Mouse (Mus musculus): ENCODE measurements around the gene Tex12. TPM values are rescaled to one million over a fixed set of nuclear protein-coding genes. Genes with fewer than 3 reads are reported as not detected.
A peak's percentile ranks its signal among the peaks of the same experiment; 100 is the strongest.

Gene Tex12
- 0.15 and 0.17 TPM in 2 replicates for polyA plus RNA-seq (2014; fragmentation: Nextera tagmentation; extraction: Ambion mirVana)

DNA sequence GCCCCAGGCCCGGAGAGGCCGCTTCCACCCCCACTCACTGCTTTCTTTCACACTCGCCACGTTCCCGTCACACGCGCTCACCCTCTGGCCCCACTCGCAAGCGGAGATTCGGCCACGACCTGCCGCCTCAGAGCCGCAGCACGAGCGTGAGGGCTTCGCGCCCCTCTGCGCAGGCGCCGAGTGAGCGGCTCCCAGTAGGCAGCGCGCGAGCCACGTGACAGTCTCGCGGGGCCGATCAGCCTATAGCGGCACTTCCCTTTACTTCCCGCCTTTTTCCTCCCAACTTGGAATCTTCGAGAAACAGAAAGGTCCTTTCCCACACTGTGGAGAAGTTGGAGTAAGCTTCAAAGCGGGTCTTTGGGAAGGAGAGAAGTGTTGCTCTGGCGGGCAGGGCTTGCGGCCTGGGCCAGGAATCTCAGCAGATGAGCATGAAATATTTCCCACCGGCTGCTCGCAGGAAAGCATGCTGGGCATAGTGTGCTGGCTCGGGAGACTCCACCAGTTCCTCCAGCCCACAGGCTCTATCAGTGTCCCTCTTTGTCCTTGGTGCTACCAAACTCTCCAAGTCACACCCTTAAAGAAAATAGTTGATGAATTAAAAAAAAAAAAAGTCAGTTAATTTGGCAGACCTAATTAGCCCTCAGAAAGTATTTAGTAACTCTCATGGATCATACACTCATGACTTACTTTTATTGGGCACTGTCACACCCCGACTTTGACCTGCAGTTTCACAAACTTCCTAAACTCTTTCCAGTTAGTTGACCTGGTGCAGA is at the start of gene Tex12:
TSS of gene Tex12 (minus strand) at position 181 of the 773 bp plus-strand sequence.
- WGBS: 88% methylated on average over 38 of the region's 38 CpGs
- Histone ChIP-seq H3K36me3 (ENCODE audit: control insufficient read depth, insufficient read depth, low read length) (no peaks in the 10 kb centered on the region), H3K9me3 (ENCODE audit: control insufficient read depth, low read length) (no peaks in the 10 kb centered on the region), H3K4me3 (ENCODE audit: low read depth, low read length) (no peak within 1 kb of the TSS), H3K27ac (ENCODE audit: low read depth, low read length) (no peak within 1 kb of the TSS), H3K4me2 (replicated peaks; ENCODE audit: low read depth, low read length) (no peak within 1 kb of the TSS), H3K27me3 (ENCODE audit: control insufficient read depth, insufficient read depth, low read length) (no peaks in the 10 kb centered on the region), H3K4me1 (replicated peaks; ENCODE audit: control insufficient read depth, insufficient read depth, low read length) (no peaks in the 10 kb centered on the region), H3K9ac (ENCODE audit: low read depth, low read length) (no peak within 1 kb of the TSS)
- DNase-seq (ENCODE audit: low spot score) (no peak), ATAC-seq (ENCODE audit: low FRiP score) (no peak)

DNA sequence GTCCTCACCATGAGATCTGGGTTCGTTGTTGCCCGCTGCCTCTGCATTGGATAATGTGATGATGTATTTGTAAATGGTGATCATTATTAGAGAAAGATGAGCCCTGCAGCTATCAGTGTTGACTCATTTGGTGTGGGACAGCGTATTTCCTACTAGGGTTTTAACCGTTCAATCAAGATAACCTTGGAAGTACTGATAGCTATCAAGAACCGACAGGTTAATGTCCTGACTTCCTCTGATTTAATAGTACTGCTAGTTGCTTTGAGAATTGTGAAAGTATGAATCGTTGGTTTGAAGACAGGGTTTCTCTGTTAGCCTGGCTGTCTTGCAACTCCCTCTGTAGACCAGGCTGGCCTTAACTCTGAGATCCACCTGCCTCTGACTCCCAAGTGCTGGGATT is 43.2 kb upstream of the Tex12 start:
- H3K36me3 ChIP-seq (ENCODE audit: control insufficient read depth, insufficient read depth, low read length): no peaks in the 10 kb centered on the region
- no peaks in the 10 kb centered on the region for H3K4me1 ChIP-seq (replicated peaks; ENCODE audit: control insufficient read depth, insufficient read depth, low read length)
- peak overlapping the region; percentile 80 for H3K27ac ChIP-seq (ENCODE audit: low read depth, low read length)

DNA sequence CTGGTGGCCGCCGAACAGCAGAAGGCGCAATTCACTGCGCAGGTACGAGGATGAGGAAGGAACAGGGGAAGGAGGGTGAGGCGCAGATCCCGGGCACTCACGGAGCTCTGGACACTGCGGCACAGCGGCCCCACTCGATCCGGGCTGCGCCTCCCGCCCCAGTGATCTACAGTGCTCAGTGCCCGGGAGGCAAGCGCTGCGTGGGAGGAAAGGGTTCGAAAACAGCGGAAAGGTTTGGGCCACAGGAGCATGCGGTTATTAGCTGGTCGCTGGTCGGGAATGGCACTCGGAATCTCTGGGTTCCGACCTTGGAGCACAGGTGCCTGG is 42.8 kb upstream of the Tex12 start:
- H3K36me3 ChIP-seq (ENCODE audit: control insufficient read depth, insufficient read depth, low read length): no peaks in the 10 kb centered on the region
- peak overlapping the region; percentile 55 for H3K4me2 ChIP-seq (replicated peaks; ENCODE audit: low read depth, low read length)
- ATAC-seq (ENCODE audit: low FRiP score) (peak; percentile 93), DNase-seq (ENCODE audit: low spot score) (no peak)
- no peaks in the 10 kb centered on the region for H3K27me3 ChIP-seq (ENCODE audit: control insufficient read depth, insufficient read depth, low read length)
- no peaks in the 10 kb centered on the region for H3K4me1 ChIP-seq (replicated peaks; ENCODE audit: control insufficient read depth, insufficient read depth, low read length)
- peak overlapping the region; percentile 80 for H3K27ac ChIP-seq (ENCODE audit: low read depth, low read length)
- peak overlapping the region; percentile 84 for H3K4me3 ChIP-seq (ENCODE audit: low read depth, low read length)
- no peaks in the 10 kb centered on the region for H3K9me3 ChIP-seq (ENCODE audit: control insufficient read depth, low read length)
- under 1% methylated on average over 24 of the region's 24 CpGs for WGBS
- peak overlapping the region; percentile 89 for H3K9ac ChIP-seq (ENCODE audit: low read depth, low read length)

More for the DNA sequence above, 43.2 kb upstream of the Tex12 start:
- DNase-seq (ENCODE audit: low spot score) (no peak), ATAC-seq (ENCODE audit: low FRiP score) (no peak)
- peak overlapping the region; percentile 55 for H3K4me2 ChIP-seq (replicated peaks; ENCODE audit: low read depth, low read length)
- peak overlapping the region; percentile 84 for H3K4me3 ChIP-seq (ENCODE audit: low read depth, low read length)
- peak overlapping the region; percentile 89 for H3K9ac ChIP-seq (ENCODE audit: low read depth, low read length)
- no peaks in the 10 kb centered on the region for H3K27me3 ChIP-seq (ENCODE audit: control insufficient read depth, insufficient read depth, low read length)
- 5% methylated on average over 6 of the region's 6 CpGs for WGBS
- no peaks in the 10 kb centered on the region for H3K9me3 ChIP-seq (ENCODE audit: control insufficient read depth, low read length)

DNA sequence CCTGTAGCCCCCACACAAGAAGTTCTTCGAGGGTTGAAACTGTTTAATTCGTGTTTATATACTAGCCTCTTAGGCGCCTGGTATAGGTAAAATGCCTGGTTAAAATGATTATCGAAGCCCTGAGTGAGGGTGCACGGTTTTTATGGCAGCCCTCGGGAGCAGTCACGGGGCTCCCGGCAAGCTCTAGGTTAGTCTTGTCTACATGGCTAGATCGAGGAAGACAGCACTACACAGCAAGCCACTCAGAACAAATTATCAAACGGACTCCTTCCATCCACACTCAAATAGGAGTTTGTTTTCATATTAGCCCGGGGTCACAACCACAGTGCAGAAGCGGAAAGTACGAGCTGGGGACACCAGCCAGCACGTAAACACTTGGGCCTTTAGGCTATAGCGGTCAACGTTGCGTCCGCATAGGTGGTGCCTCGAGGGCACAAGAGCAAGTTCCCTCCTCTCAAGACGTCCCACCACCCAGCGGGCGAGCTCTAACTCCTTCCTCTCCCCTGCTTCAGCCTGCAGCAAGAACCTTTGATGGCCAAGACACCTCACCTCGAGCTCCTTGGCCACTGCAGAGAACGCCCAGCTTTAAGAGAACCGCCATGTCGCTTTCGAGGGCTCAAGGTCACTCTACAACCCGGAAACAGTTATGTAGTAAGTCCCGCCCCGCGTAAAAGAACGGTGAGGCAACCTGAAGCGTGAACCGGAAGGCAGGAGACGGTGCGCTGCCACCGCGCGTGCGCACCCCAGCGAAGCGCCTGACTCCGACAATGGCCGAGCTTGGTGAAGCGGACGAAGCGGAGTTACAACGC is 42.3 kb upstream of the Tex12 start, which contains the start of the genes Sdhd and Timm8b:
TSS of gene Sdhd (minus strand) at position 624 of the 809 bp plus-strand sequence.
TSS of gene Timm8b (plus strand) at position 722 of the 809 bp plus-strand sequence.
- Histone ChIP-seq H3K36me3 (ENCODE audit: control insufficient read depth, insufficient read depth, low read length) (no peaks in the 10 kb centered on the region), H3K9ac (ENCODE audit: low read depth, low read length) (peak within 1 kb of the TSS; percentile 89), H3K27ac (ENCODE audit: low read depth, low read length) (peak within 1 kb of the TSS; percentile 80), H3K4me3 (ENCODE audit: low read depth, low read length) (peak within 1 kb of the TSS; percentile 84), H3K9me3 (ENCODE audit: control insufficient read depth, low read length) (no peaks in the 10 kb centered on the region), H3K27me3 (ENCODE audit: control insufficient read depth, insufficient read depth, low read length) (no peaks in the 10 kb centered on the region), H3K4me1 (replicated peaks; ENCODE audit: control insufficient read depth, insufficient read depth, low read length) (no peaks in the 10 kb centered on the region), H3K4me2 (replicated peaks; ENCODE audit: low read depth, low read length) (peak within 1 kb of the TSS; percentile 55)
- ATAC-seq (ENCODE audit: low FRiP score) (peak; percentile 98), DNase-seq (ENCODE audit: low spot score) (peak; percentile 95)
- 1% methylated on average over 48 of the region's 48 CpGs for WGBS

DNA sequence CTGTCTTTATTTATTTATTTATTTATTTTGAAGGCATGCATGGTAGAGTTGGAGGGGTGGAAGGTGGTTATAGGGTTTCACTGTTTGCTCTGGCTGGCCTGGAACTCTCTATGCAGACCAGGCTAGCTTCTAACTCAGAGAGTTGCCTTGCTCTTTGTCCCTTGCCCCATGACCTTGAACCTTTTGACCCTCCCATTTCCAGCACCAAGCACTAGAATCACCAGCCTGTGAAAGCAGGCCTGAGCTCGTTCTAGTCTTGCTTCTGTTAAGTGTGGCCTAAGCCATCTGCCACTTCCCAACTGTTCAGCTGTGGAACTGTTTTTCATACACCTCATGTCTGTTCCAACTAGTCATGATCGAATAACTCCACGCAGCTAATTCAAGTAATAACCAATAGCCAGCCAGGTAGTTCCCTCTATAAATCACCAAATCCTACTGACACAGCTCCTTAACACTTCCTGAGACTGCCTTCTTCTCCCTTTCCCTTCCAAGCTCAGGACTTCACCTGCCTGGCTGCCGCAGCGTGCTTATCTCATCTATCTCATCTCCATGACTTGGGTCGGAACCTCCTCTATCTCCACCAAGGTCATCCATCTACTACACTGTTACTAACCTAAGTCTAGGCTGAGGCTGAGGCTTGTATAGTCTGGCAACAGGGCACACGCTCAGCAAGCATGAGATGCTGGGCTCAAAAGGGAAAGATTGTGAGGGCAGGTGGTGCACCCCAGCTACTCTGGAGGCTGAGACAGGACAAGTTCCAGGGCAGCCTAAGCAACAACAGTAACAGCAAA is 41.1 kb upstream of the Tex12 start:
- H3K36me3 ChIP-seq (ENCODE audit: control insufficient read depth, insufficient read depth, low read length): no peaks in the 10 kb centered on the region; the same call in 1 of the 2 replicates
- H3K4me3 ChIP-seq (ENCODE audit: low read depth, low read length): peak overlapping the region; percentile 84; the same call in 1 of the 2 replicates
- H3K27ac ChIP-seq (ENCODE audit: low read depth, low read length): no peak overlapping the region
- DNase-seq (ENCODE audit: low spot score): no peak
- ATAC-seq (ENCODE audit: low FRiP score): no peak
- no peak overlapping the region for H3K9ac ChIP-seq (ENCODE audit: low read depth, low read length)
- WGBS: 87% methylated on average over 7 of the region's 7 CpGs
- H3K4me2 ChIP-seq (replicated peaks; ENCODE audit: low read depth, low read length): peak overlapping the region; percentile 55
- no peaks in the 10 kb centered on the region for H3K4me1 ChIP-seq (replicated peaks; ENCODE audit: control insufficient read depth, insufficient read depth, low read length)
- H3K9me3 ChIP-seq (ENCODE audit: control insufficient read depth, low read length): no peaks in the 10 kb centered on the region
- no peaks in the 10 kb centered on the region for H3K27me3 ChIP-seq (ENCODE audit: control insufficient read depth, insufficient read depth, low read length)

DNA sequence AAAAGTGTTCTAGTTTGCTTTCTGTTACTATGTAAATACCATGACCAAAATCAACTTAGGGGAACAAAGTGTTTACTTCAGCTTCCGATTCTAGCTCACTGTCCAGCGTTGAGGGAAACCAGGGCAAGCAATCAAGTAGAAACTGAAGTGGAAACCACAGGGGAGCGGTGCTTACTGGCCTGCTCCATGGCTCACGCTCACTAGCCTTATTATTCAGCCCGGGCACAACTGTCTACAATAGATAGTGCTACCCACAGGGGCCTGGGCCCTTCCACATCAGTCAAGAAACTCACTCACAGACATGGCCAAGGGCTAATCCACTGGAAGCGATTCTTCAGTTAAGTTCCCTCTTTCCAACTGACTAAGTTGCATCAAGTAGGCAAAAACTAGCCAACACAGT is 40.4 kb upstream of the Tex12 start:
- 89% methylated on average over 6 of the region's 6 CpGs for WGBS
- peaks cover 6% of the 10 kb centered on the region for H3K36me3 ChIP-seq (ENCODE audit: control insufficient read depth, insufficient read depth, low read length)

DNA sequence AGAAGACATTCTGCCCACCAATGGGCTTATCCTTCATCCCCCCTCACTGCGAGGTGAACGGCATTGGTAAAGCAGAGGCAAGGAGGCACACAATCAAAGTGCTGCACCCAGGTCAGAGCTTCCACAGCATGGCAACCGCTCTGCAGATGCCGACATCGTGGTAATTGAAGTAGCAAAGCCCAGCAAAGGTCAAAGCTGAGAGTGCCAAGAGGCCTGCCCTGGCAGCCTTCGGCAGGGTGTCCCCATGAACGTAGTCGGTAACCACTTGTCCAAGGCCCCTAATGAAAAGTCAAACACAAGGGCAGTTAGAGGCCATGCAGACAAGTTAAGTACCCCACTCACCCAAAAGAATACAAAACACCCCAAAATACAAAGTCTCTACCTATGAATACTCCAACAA is 35.8 kb upstream of the Tex12 start:
- H3K9ac ChIP-seq (ENCODE audit: low read depth, low read length): no peak overlapping the region
- ATAC-seq (ENCODE audit: low FRiP score) (no peak), DNase-seq (ENCODE audit: low spot score) (no peak)
- H3K4me1 ChIP-seq (replicated peaks; ENCODE audit: control insufficient read depth, insufficient read depth, low read length): no peaks in the 10 kb centered on the region
- no peak overlapping the region for H3K4me3 ChIP-seq (ENCODE audit: low read depth, low read length)
- H3K27ac ChIP-seq (ENCODE audit: low read depth, low read length): no peak overlapping the region
- H3K4me2 ChIP-seq (replicated peaks; ENCODE audit: low read depth, low read length): no peak overlapping the region
- H3K9me3 ChIP-seq (ENCODE audit: control insufficient read depth, low read length): no peaks in the 10 kb centered on the region
- WGBS: 96% methylated on average over 8 of the region's 8 CpGs
- H3K27me3 ChIP-seq (ENCODE audit: control insufficient read depth, insufficient read depth, low read length): no peaks in the 10 kb centered on the region
- peaks cover 7% of the 10 kb centered on the region for H3K36me3 ChIP-seq (ENCODE audit: control insufficient read depth, insufficient read depth, low read length)

More for the DNA sequence above, 40.4 kb upstream of the Tex12 start:
- no peaks in the 10 kb centered on the region for H3K27me3 ChIP-seq (ENCODE audit: control insufficient read depth, insufficient read depth, low read length)
- H3K4me3 ChIP-seq (ENCODE audit: low read depth, low read length): no peak overlapping the region
- H3K4me2 ChIP-seq (replicated peaks; ENCODE audit: low read depth, low read length): no peak overlapping the region
- no peaks in the 10 kb centered on the region for H3K9me3 ChIP-seq (ENCODE audit: control insufficient read depth, low read length)
- H3K27ac ChIP-seq (ENCODE audit: low read depth, low read length): no peak overlapping the region
- no peaks in the 10 kb centered on the region for H3K4me1 ChIP-seq (replicated peaks; ENCODE audit: control insufficient read depth, insufficient read depth, low read length)
- ATAC-seq (ENCODE audit: low FRiP score) (no peak), DNase-seq (ENCODE audit: low spot score) (no peak)
- H3K9ac ChIP-seq (ENCODE audit: low read depth, low read length): no peak overlapping the region

DNA sequence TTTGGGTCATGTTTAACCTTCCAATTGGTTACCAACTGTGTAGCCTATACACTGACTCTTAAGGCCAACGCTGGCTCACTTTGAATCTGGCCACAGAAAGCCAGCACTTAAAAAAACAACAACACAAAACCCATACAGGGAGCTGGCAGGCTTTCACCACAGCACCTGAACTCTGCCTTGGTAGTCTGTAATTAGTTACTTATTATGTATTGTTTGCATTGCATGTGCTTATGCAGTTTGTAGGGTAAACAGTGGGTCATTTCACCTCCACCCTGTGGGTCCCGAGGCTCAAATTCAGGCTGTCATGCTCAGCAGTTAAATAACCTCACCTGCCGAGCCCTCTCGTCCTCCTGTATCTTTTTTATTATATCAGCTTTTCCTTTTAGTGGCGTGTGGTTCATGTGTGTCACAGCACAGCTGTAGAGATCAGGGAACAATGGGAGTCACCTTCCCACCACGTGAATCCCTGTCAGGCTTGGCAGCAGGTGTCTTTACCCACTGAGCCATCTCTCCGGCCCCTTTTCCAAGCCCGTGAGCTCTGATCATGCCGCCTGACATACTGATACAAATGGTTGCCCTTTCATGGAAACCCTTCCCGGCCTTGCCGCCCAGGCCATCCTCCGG is 33.8 kb upstream of the Tex12 start:
- no peak for ATAC-seq (ENCODE audit: low FRiP score)
- no peaks in the 10 kb centered on the region for H3K9me3 ChIP-seq (ENCODE audit: control insufficient read depth, low read length)
- no peaks in the 10 kb centered on the region for H3K4me1 ChIP-seq (replicated peaks; ENCODE audit: control insufficient read depth, insufficient read depth, low read length)
- H3K36me3 ChIP-seq (ENCODE audit: control insufficient read depth, insufficient read depth, low read length): peaks cover 7% of the 10 kb centered on the region
- H3K9ac ChIP-seq (ENCODE audit: low read depth, low read length): no peak overlapping the region
- no peak overlapping the region for H3K4me3 ChIP-seq (ENCODE audit: low read depth, low read length)
- H3K4me2 ChIP-seq (replicated peaks; ENCODE audit: low read depth, low read length): no peak overlapping the region
- no peaks in the 10 kb centered on the region for H3K27me3 ChIP-seq (ENCODE audit: control insufficient read depth, insufficient read depth, low read length)
- DNase-seq (ENCODE audit: low spot score): no peak
- WGBS: 81% methylated on average over 12 of the region's 12 CpGs
- H3K27ac ChIP-seq (ENCODE audit: low read depth, low read length): no peak overlapping the region
